Comparison of ENCODE assay signal across 14 mouse cellular contexts in genomic region chr2:42638969-42639368, GRCm38 (mm10). TPM values are rescaled to one million over a fixed set of nuclear protein-coding genes. Genes with fewer than 3 reads are reported as not detected.
DNase-seq lines count a peak whose midpoint lies in the region; ATAC-seq and TF ChIP-seq lines count a peak whose summit lies in the region.
"Had no signal": no experiment of that assay in that cellular context is flagged by ENCODE, and none has a peak within 500 bp of the region (broad histone marks: within the 10 kb centered on the region; RNA-seq: fewer than 3 reads in every experiment).

No protein-coding gene starts in this region.

- ATAC-seq in forebrain, embryonic 14.5 days, result no peak
- ATAC-seq in forebrain, postnatal 0 days, result no peak
- ATAC-seq in heart, embryonic 11.5 days (replicated peaks; ENCODE audit: insufficient number of reproducible peaks, low FRiP score, low TSS enrichment), result no peak
- ATAC-seq: intestine, embryonic 16.5 days had no signal

- no peak overlapping the region for H3K27ac ChIP-seq in forebrain, embryonic 14.5 days (ENCODE audit: low read depth, low read length)
- H3K27ac ChIP-seq in forebrain, postnatal 0 days (ENCODE audit: low read depth, low read length), result no peak overlapping the region
- H3K27ac ChIP-seq in heart, embryonic 11.5 days (ENCODE audit: low read depth, low read length), result no peak overlapping the region
- H3K27ac ChIP-seq: hindbrain, embryonic 10.5 days; limb, embryonic 13.5 days had no signal

- H3K36me3 ChIP-seq in forebrain, embryonic 14.5 days (ENCODE audit: control insufficient read depth, insufficient read depth, low read length), result no peaks in the 10 kb centered on the region
- H3K36me3 ChIP-seq in forebrain, postnatal 0 days (ENCODE audit: insufficient read depth), result no peaks in the 10 kb centered on the region
- H3K36me3 ChIP-seq in heart, embryonic 11.5 days (ENCODE audit: control insufficient read depth, insufficient read depth, low read length), result no peaks in the 10 kb centered on the region
- H3K36me3 ChIP-seq: hindbrain, embryonic 10.5 days; limb, embryonic 13.5 days had no signal

- H3K4me2 ChIP-seq in forebrain, embryonic 14.5 days (ENCODE audit: low read length), result no peak overlapping the region
- H3K4me2 ChIP-seq in forebrain, postnatal 0 days (ENCODE audit: low read depth), result no peak overlapping the region
- H3K4me2 ChIP-seq in heart, embryonic 11.5 days, result no peak overlapping the region
- H3K4me2 ChIP-seq: limb, embryonic 13.5 days had no signal

- DNase-seq in forebrain, embryonic 14.5 days (ENCODE audit: low spot score), result peak; percentile 16
- DNase-seq in forebrain, postnatal 0 days, result no peak
- DNase-seq in cerebellum, postnatal 36 days, result peak; percentile 32 to 48
- DNase-seq in layer of hippocampus, adult 9-11 months, result peak; percentile 83
- DNase-seq in right cerebral cortex, postnatal 25 days, result peak; percentile 53
- DNase-seq in kidney, adult 8-10 months, result no peak
- DNase-seq: kidney, postnatal 4 days; lung, adult 2 months had no signal

- WGBS in forebrain, embryonic 14.5 days, result 96% methylated on average over 2 of the region's 2 CpGs
- 68% methylated on average over 2 of the region's 2 CpGs for WGBS in forebrain, postnatal 0 days
- WGBS in heart, embryonic 11.5 days (ENCODE audit: insufficient replicate concordance), result 89% methylated on average over 2 of the region's 2 CpGs

- H3K9me3 ChIP-seq in forebrain, embryonic 14.5 days (replicated peaks; ENCODE audit: control insufficient read depth, low read length), result no peaks in the 10 kb centered on the region
- H3K9me3 ChIP-seq in forebrain, postnatal 0 days (ENCODE audit: low read length), result no peaks in the 10 kb centered on the region
- no peaks in the 10 kb centered on the region for H3K9me3 ChIP-seq in heart, embryonic 11.5 days (replicated peaks; ENCODE audit: control insufficient read depth, low read length)
- H3K9me3 ChIP-seq: hindbrain, embryonic 10.5 days; limb, embryonic 13.5 days had no signal

- H3K4me1 ChIP-seq in forebrain, embryonic 14.5 days (ENCODE audit: control insufficient read depth, insufficient read depth, low read length), result no peaks in the 10 kb centered on the region
- no peaks in the 10 kb centered on the region for H3K4me1 ChIP-seq in forebrain, postnatal 0 days (ENCODE audit: insufficient read depth)
- no peaks in the 10 kb centered on the region for H3K4me1 ChIP-seq in heart, embryonic 11.5 days (ENCODE audit: control insufficient read depth, insufficient read depth, low read length)
- H3K4me1 ChIP-seq: hindbrain, embryonic 10.5 days; limb, embryonic 13.5 days had no signal

- no peak overlapping the region for H3K4me3 ChIP-seq in forebrain, embryonic 14.5 days (ENCODE audit: low read depth, low read length)
- H3K4me3 ChIP-seq in forebrain, postnatal 0 days (ENCODE audit: low read depth, low read length), result no peak overlapping the region
- no peak overlapping the region for H3K4me3 ChIP-seq in heart, embryonic 11.5 days (ENCODE audit: low read depth, low read length)
- H3K4me3 ChIP-seq: hindbrain, embryonic 10.5 days; limb, embryonic 13.5 days had no signal

- TF ChIP-seq CTCF in forebrain, postnatal 0 days (IDR thresholded peaks at IDR 0.05; ENCODE audit: low read depth), result no peak

- no peaks in the 10 kb centered on the region for H3K27me3 ChIP-seq in forebrain, embryonic 14.5 days (replicated peaks; ENCODE audit: control insufficient read depth, insufficient read depth, low read length)
- H3K27me3 ChIP-seq in forebrain, postnatal 0 days (ENCODE audit: insufficient read depth, low read length), result no peaks in the 10 kb centered on the region
- H3K27me3 ChIP-seq in heart, embryonic 11.5 days (ENCODE audit: control insufficient read depth, insufficient read depth, low read length), result no peaks in the 10 kb centered on the region
- H3K27me3 ChIP-seq: limb, embryonic 13.5 days had no signal

- H3K9ac ChIP-seq in forebrain, embryonic 14.5 days (ENCODE audit: low read length), result no peak overlapping the region
- H3K9ac ChIP-seq in forebrain, postnatal 0 days, result no peak overlapping the region
- no peak overlapping the region for H3K9ac ChIP-seq in heart, embryonic 11.5 days (ENCODE audit: low read depth, low read length)
- H3K9ac ChIP-seq: limb, embryonic 13.5 days had no signal

RNA-seq across cellular contexts. Expression of gene Lrp1b, which starts 14.5 kb away (rescaled TPM):
- 4.9 and 6.3 TPM in 2 replicates for polyA plus RNA-seq in forebrain, embryonic 14.5 days (2014; fragmentation: Nextera tagmentation; extraction: Ambion mirVana)
- total RNA-seq in forebrain, postnatal 0 days (2014; rRNA removed), result 29.5 and 35.4 TPM in 2 replicates
- polyA plus RNA-seq in forebrain, postnatal 0 days (2015; fragmentation: Nextera tagmentation; extraction: Ambion mirVana), result 4.7 and 9.5 TPM in 2 replicates
- polyA plus RNA-seq in heart, embryonic 11.5 days (2014; fragmentation: Nextera tagmentation; extraction: Ambion mirVana), result 0.01 and 0.07 TPM in 2 replicates
- total RNA-seq: megakaryocyte progenitor cell, adult 5-6 weeks; neutrophil, adult 5-6 weeks had no signal
- polyA plus RNA-seq: lung, adult 2 months had no signal

Comparison
In these comparisons a context has a peak if more than half of its experiments do, and no peak if none do; other contexts are left out.
1. DNase-seq: peak in forebrain, embryonic 14.5 days (single experiment), cerebellum, postnatal 36 days (2 of 2), layer of hippocampus, adult 9-11 months (single experiment) and right cerebral cortex, postnatal 25 days (single experiment); none in forebrain, postnatal 0 days (single experiment) and kidney, adult 8-10 months (0 of 2).